Mouse (Mus musculus): ENCODE measurements around the gene Ngf.

DNA sequence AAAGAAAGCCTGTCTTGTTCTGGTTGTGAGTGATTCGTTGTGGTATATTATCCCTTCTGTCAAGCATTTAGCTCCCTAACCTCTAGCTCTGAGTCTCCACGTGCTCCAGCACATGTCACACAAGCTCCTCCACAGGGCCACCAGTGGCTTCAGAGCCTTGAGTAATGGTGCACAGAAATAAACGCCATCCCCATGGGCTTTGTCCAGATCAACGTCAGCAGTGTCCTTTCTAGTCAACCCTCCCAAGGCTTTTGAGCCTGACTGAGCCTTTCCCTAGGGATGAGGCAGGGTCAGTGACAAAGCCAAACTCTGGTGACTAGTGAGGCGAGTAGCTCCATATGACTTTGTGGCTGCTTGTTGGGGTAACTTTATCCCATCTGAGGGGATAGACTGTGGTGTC, 73.9 kb downstream of the Ngf start:
- TF ChIP-seq GATA1 (IDR thresholded peaks at IDR 0.05; ENCODE audit: borderline replicate concordance, low read length) (no peak), FLI1 (IDR thresholded peaks at IDR 0.05; ENCODE audit: low read length) (no peak)

Measured in megakaryocyte, embryonic 14.5 days (primary cell).